Mouse (Mus musculus): ENCODE data around the gene Ythdf1.

GRCm38 (mm10) chr2:180932418-180932817 is 11.7 kb upstream of the Ythdf1 start:
- TF ChIP-seq POLR2A (IDR thresholded peaks at IDR 0.05; ENCODE audit: low read depth, low read length) (no peak), CTCF (IDR thresholded peaks at IDR 0.05; ENCODE audit: borderline replicate concordance, insufficient read depth, low read length) (no peak)

All from embryonic fibroblast, embryonic 13.5 days (primary cell).